Mouse (Mus musculus): ENCODE measurements around the gene Ccl5.

DNA sequence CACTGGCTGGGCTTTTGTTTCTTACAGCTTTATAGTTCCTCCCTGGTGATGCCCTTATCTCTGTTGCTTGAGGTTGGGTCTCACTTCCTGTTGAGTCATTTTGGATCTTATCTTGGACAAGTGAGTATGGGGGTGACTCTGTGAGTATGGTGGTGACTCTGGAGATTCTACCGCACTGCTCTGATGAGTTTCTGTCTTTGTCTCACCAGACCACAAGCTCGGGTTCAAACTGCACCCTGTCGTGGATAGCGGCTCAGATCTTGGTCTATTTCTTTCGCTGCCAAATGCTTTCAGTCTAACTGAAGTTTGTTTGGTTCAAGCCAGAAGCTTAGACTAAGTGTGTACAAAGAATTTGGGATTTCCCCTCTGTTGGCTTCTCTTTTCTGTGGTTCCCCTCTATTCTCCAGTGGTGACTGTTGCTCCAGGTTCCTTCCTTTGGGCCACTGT, 19.9 kb upstream of the Ccl5 start:
- TF ChIP-seq CTCF (IDR thresholded peaks at IDR 0.05; ENCODE audit: borderline replicate concordance, control insufficient read depth, extremely low read depth, insufficient read depth, low read length, poor library complexity) = no peak
- TF ChIP-seq POLR2A (IDR thresholded peaks at IDR 0.05; ENCODE audit: control insufficient read depth, extremely low read depth, insufficient read depth, low read length, poor library complexity) = no peak

Measured in thymus, adult 2 months (tissue).